Mouse (Mus musculus) 416B (cell line): ENCODE results near the gene Zbtb20.

Source experiments
- DNase-seq: peaks from one replicate; pipeline ENCODE4 v3.0.0; 2011; ENCODE audit warnings: low read depth

Gene Zbtb20

GRCm38 (mm10) chr16:42875852-42875980, at the start of gene Zbtb20:
TSS of gene Zbtb20 (plus strand) at chr16:42875881.
- DNase-seq, result no peak

GRCm38 (mm10) chr16:42835940-42836339, 39.7 kb upstream of the Zbtb20 start:
- peak; percentile 58 for DNase-seq

DNA sequence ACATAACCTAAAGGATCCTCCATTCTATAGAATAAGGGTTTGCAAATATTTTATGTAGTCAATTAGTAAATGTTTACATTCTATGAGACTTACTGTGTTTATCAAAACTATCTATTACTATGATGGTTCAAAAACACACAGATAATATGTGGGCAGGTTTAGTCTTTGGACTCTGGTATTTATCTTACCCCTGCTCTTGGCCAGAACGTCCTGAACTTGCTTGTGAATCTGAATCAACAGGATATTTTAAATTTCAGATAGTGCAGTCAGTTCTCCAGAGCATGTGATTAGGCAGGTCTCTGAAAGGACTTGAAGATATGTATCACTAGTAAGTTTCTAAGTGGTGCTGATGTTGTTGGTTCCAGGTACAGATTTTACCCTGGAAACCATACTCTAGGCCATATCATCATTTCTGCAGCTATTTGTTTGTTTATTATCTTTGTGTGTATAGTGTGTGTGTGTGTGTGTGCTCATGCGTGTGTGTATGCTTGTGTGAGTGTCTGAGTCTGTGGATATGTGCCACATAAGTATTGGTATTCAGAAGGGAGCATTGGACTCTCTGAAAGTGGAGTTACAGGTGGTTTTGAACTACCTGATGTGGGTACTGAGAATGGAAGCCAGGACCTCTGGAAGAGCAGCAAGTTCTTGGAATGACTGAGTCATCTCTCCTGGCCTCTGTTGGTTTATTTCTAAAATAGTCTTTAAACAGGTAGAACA, 39.1 kb upstream of the Zbtb20 start:
- DNase-seq, result no peak

GRCm38 (mm10) chr16:42838226-42838625, 37.5 kb upstream of the Zbtb20 start:
- DNase-seq, result peak; percentile 9

GRCm38 (mm10) chr16:42857564-42858183, 18.0 kb upstream of the Zbtb20 start:
- DNase-seq, result no peak

GRCm38 (mm10) chr16:42859251-42859650, 16.4 kb upstream of the Zbtb20 start:
- DNase-seq, result peak; percentile 74

- DNase-seq, result no peak
These were observed 12.4 kb upstream of the Zbtb20 start for GRCm38 (mm10) chr16:42863231-42863630.

- DNase-seq, result no peak
These were observed 9.6 kb upstream of the Zbtb20 start for GRCm38 (mm10) chr16:42866061-42866460.

DNA sequence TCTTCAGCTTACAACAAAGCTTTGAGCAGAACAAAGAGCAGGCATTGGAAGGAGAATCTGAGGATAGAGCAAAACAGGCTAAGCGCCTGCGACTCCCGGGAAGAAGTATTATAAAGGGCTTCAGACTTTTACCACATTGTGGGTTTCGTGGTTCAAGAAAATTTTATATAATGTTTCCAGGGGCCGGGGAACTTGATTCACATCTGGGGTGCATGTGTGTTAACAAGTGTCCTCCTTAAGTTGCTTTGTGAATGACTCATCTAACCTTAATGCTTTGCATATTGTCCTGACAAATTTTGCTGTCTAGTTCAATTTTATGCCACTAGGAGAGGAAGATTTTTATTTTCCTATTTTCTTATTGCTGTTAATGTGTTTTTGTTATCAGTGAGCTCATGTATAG, 3.6 kb upstream of the Zbtb20 start:
- peak; percentile 27 for DNase-seq

DNA sequence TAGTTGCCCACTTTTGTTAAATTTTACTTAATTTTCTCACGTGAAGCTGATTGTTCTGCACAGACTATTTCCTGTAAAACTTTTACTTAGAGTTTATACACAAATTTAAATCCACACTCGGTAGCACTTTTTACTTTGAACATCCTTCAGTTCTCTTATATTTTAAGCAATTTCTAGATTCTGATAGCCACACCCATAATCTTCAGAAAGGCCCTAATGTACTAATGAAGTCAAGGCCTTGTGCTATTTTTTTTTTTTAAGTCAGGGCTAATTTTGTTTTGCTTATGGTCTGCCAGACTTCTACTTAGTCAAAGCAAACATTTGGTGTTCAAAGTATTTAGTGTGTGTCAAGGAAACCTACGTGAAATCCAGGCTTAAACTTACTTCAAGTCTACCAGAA, 1.7 kb upstream of the Zbtb20 start:
- no peak for DNase-seq

GRCm38 (mm10) chr16:42874456-42874855, 1.2 kb upstream of the Zbtb20 start:
- peak; percentile 62 for DNase-seq

GRCm38 (mm10) chr16:42874910-42875851, 500 bp upstream of the Zbtb20 start:
- peak; percentile 100 for DNase-seq

DNA sequence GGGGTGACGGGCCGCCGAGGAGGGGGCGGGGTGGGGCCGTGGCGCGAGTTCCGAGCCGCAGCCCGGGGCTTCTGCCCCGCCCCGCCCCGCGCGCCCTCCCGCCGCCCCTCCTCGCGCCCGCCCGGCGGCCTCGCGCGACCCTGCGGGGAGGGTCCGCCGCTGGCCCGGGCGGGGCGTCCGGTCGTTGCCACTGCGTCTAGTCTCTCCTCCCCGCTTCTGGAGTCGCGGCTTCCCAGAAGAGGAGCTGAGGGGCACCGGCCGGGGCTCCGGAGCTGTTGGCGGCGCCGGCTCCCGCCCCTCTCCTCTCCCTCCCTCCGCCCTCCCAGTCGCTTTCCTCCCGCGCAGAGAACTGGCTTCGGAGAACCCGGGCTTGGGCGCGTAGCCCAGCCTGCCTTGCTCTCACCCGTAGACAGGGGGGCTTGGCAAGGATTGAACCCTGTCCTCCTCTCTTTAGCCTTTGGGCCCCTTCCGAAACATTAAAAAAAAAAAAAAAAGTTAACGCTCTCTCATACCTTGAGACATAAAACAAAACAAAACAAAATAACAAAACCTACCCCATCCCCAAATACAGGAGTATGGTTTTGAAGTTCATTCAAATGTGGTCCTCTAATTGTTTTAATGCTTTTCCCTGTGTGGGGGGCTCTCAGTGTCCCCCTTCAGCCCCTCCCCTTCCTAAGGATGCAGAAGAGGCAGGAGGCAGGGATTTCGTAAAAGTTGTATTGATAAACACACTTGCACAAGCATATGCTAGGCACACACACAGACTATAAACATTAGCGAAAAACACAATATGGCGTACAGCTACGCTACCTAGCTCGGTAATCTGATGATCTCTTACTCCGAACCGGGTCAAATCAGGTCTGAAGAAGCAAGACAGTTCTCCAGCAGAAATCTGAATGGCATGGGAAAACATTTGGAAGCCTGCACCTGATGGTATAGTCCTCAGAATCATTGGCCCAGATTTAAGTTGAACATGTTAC, 630 bp downstream of the Zbtb20 start:
- DNase-seq, result peak; percentile 74

GRCm38 (mm10) chr16:42880046-42880445, 4.4 kb downstream of the Zbtb20 start:
- no peak for DNase-seq

DNA sequence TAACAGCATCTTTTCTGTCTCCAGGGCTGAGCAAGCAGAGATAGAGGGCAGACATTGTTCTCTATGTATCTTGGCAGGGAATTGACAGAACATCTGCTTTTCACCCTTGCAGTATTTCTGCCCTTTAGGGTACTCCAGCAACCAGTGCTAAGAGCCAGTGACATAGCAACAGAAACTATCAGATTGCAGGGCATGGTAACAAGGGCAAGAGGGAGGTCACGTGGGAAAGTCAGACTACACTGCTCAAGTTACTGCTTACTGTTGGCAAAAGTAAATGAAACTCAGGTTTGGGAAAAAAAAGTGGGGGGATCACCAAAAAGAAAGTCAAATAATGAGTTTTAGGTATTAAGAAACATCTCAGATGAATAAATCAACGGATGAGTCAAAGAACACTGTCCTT, 9.9 kb downstream of the Zbtb20 start:
- no peak for DNase-seq

DNA sequence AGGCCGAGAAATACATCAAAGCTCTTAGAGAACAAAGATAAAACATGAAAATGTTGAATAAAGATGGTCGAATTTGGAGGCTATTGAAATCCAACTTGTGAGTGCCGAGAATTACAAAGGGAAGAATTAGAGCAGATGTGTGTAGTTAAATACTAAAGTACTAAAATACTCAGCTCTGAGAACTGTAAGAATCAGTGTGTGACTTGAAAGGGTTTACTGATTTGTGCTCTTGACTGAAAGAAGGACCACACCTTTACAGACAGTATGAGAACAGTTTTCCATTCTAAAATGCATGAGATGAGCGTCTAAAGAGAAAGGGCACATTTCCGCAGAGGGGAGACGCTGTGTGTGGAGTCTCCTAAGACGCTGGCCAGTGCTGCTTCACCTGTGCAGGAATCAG, 10.3 kb downstream of the Zbtb20 start:
- no peak for DNase-seq

DNA sequence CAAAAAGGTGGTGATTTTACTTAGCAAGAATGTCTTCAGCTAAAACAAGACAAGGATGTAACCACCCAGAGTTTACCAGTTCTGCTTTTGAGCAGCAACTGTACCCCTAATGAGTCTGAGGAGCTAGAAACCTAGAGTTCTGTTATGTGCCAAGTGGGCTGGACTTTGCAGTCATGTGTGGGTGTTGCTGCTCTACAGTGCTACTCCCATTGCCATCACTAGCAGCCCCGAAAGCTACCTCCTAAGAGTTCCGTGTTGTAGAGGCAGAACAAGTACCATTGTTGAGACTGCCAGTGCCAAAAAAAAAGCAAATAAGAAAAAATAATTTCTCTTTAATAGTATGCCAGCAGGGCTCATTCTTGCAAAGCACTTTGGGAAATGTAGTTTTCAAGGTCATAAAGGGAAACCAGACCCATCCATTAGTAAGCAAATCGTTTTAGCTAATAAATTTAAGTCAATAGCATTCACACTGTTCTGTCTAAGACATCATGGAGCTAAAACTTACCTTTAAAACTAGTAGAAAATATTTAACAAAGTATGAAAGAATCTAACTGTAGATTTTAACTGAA, 21.5 kb downstream of the Zbtb20 start:
- peak; percentile 35 for DNase-seq

DNA sequence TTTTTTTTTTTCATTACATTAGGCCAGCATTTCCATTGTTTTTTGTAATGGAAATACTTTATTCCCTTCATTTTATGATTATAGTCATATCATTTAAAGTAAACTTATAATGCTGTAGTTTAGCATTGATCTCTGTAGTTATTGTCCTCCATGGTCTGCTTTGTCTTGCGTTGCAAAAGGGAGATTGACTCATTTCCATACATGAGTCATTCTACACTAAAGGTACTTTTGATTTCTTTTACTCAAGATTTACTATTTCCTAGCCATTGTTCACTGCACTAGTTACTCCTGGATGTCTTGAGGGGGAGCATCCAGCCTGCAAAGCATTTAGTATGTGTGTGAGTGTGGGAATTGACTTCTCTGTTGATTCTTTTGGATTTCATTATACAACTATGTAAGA, 24.6 kb downstream of the Zbtb20 start:
- DNase-seq, result peak; percentile 60

DNA sequence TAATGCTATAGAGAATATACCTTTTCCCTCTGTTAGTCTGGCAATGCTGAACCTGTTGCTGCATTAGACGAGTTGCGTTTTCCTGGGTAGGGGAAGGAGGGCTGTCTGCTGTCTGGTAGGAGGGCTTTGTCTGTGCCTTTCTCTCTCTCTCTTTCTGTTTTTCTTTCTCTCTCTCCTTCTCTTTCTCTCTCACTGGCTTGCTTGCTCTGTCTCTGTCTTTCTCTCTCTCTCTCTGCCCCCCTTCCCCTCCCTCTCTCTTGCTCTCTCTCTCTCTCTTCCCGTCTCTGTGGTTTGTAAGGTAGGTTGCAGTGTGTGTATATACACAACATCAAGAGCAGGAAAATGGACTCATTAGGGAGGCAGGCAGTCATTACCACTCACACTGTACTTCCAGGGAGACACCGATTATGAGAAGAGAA, 31.6 kb downstream of the Zbtb20 start:
- peak; percentile 93 for DNase-seq

DNA sequence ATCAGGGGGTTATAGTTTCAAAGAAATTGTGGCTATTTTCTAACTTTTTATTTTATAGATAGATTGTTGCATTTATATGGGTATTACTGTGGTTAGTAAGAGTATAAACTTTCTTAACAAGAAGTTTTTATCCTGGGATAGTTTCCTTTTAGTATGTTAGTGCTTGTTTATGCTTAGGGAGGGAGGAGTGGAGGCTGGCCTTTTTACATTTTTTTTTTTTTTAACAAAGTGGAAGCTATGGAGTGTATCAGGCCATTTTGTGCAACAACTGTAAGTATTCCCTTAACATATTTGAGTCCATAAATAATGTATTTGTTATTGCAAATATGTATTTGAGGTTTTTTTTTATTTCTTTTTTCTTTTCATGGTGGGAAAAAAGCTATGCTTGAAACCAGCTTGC, 32.7 kb downstream of the Zbtb20 start:
- DNase-seq, result peak; percentile 62

DNA sequence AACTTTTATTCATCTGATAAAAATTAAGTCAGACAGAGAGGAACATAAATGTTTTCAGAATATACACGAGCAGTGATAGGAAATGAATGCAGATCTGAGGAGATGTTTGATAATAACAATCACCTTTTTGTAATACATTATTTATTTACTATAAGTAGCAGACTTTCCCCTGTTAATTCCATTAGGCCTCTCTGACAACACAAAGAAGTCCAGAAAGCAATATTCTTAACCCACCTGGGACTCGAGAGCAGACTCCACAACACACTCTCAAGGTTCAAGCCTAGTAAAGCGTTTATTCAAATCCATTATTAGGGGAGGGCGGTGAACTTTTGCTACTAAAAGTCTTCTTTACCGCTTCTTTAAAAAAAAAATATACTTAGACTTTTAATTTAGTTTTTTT, 33.2 kb downstream of the Zbtb20 start:
- peak; percentile 40 for DNase-seq

- DNase-seq, result peak; percentile 76
These were observed 34.3 kb downstream of the Zbtb20 start for GRCm38 (mm10) chr16:42910016-42910415.
